Mouse (Mus musculus) spleen, postnatal 4 days (tissue): ENCODE results near the gene Ehbp1.

Experiments used
- DNase-seq, 2 experiments: peaks; one replicate each; pipeline ENCODE4 v3.0.0; 2022; ENCODE audit warnings: low spot score in 2 of 2

The Ehbp1 gene

DNA sequence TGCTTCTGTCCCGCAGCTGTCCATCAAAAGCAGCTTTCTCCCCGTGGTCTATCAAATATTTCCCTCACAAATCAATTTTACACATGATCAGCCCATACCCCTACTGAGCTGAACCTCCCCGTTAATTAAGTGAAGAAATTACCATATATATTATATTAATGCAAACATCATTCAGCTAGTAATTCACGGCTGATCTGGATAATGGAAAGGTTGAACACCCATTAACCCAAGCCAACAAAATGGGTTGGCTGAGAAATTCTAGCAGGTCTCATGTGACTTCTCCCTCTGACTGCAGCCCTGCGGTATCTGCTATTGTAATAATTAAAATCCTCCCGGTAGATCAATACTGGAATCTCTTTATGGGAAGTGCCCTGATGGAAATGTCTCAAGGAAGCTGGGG is 286.2 kb downstream of the Ehbp1 start:
- DNase-seq: no peak

DNA sequence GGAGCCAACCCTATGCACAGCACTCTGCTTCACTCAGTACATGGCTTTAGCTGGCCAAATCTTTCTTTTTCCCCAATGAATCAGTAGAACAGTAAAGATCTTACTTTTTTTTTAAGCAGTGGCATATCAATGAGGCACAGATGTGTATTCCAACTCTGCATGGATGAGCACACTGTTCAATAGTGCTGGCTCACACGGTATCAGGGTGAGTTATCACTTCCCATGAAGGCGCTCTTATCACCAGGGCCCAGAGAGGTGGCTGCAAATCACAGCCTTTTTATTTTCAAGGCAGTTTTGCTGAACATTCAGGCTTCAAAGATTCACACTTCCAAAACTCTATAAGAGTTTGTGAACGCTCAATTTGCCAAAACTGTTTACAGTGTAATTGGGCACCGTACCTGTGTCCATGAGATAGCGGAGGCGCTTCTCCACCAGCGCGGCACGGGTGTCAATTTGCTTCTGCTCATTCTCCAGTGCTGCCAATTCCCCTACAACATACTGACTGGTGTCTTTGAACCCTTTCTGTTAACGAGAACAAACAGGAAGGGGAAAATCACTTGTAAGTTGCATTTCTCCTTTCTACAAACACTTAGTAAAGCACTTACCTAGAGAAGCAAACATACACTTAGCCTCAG is 288.9 kb downstream of the Ehbp1 start:
- DNase-seq: no peak

DNA sequence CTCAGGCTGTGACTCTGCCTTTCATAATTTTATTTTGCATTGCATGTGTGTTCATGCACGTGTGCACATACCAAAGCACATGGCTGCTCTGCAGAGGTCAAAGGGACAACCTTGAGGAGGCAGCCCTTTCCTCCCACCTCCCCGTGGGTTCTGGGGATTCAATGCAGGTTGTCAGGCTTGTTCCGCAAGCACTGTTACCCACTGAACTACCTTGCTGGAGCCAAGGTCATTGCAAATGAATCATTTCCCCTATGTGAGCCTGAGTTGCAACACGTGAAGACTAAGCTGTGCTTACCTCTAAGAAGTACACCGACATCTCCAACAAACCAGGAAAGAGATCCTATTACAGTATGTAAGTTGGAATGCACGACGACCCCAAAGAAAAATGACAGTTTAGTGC is 291.2 kb downstream of the Ehbp1 start:
- DNase-seq: no peak

DNA sequence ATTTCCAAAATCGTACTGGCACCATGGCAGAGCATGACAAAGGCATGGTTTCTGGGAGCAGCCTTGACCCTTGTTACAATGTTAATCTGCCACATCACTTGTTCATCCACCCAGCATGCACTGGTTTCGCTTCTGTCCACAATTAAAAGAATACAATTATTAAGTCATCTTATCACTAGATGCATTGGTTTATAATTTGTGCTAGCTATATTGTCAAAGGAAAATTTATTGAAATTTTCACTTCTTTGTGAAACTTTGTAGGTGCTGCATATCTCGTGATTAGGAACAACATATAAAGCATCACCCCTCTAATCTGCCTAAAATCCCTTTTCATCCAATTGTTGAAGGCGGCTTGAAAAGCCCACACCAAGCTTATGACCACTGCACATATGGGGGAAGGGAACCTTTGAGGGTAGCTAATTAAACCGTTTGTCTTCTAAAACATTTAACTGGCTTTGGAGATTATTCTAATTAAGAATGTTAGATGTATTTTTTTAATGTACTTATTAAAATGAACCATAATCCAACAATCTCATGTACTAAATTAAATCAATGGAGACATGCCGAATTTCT is 302.2 kb downstream of the Ehbp1 start:
- no peak for DNase-seq

DNA sequence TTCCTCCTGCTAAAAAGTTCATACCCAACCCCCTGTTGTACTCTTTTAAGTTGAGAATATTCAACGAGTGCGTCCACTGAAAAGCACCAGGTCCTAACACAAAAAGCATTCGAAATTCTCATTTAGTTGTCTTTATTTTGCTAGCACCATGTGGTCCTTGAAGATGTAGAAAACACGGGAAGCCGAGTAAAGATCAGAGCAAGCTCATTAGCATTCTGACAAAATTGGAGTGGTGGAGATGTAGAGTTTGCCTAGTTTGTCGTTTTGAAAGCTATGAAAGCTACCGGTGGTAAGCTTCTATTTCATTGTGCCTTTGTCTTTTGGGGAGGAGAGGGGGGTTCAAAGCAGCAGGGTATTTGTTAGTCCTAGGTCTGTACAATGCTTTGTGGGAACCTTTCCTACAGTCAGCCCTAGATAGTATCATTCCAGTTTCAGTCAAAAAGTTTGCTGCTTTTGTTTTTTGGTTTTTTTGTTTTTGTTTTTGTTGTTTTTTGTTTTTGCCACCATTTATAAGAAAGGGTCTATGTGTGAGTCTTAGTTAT is 307.5 kb downstream of the Ehbp1 start:
- no peak for DNase-seq

DNA sequence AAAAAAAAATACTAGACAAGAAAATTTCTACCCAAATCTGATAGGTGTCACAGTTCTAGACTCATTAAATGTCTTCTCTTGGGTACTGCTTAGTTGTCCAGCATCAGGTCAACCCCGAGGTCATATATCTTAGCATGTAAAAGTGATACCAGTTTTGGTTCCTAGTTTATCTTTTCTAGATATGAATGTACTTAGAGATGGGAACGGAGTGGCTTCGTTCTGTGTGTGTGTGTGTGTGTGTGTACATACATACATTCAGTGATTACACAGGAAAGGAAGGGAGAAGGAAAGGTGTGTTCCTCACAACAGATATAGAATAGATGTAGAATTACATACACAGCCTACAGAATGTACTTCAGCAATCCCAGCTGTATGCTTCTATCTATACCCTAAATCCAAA is 308.5 kb downstream of the Ehbp1 start:
- no peak for DNase-seq

DNA sequence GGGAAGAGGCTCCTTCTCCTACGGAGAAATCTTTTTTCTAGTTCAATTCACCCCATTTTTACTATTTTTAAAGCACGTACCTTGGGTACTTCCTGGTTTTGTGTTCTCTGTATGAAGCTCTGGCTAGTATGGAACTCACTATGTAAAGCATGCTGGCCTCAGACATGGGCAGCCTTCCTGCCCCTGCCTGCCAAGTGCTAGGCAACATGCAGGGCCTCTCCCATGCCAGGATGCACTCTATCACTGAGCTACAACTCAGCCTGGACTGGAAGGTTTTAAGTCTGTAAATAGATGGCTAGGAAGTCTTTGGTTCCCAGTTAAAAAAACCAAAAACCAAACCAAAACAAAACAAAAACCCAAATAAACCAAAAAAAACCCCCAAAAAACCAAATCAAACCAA is 321.5 kb downstream of the Ehbp1 start:
- no peak for DNase-seq

DNA sequence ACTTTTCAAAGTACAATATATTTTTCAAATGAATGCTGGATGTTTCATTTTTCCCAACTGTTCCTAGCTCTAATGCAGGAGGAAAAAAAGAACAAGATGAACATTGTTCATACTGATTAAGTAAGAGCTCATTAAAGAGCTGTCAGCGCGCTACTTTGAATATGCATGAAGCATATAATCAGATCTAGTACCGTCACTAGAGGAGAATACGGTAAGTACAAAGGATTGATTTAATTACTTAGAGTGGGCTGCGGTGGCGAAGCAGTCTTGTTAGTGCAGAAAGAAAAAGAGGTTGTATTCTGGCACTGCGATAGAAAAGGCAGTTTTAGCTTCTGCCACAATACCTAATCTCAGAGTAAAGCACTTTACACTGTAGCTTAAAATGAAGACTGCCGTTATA is 324.6 kb downstream of the Ehbp1 start:
- no peak for DNase-seq

DNA sequence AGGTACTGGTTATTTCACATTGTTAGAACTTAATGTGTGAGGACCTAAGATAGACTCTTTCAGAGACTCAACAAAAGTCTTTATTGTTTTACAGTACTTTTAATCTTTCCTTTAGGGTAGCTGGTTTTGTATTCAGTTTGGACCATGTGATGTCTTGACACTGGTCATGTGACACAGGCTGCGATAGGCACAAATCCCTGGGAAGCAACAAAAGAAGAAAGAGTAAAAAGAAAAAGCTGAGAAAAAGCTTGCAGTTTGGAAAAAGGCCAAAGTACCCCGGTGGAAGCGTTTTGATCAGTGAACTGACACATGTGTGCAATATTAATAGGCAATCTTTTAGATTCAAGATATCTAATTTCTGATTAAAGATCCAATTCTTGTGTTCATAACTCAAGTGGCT is 325.8 kb downstream of the Ehbp1 start:
- no peak for DNase-seq

DNA sequence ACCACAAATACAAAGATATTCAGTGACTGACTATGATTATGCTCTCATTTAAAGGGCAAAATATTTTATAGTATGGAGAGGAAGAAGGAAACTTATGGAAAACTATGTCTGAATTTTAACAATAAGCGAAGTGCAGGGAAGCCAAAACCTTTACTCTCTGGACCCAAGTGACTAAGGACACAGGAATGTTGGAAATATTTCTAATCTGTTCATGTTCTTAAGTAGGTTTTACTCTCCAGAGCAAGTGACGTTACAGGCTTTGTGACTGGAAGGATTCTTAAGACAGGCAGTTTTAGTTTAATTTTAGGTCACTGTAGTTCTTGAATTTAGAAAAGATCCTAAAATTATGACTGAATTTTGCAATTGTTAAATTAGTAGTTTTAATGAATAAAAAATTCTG is 333.3 kb downstream of the Ehbp1 start:
- DNase-seq: no peak

DNA sequence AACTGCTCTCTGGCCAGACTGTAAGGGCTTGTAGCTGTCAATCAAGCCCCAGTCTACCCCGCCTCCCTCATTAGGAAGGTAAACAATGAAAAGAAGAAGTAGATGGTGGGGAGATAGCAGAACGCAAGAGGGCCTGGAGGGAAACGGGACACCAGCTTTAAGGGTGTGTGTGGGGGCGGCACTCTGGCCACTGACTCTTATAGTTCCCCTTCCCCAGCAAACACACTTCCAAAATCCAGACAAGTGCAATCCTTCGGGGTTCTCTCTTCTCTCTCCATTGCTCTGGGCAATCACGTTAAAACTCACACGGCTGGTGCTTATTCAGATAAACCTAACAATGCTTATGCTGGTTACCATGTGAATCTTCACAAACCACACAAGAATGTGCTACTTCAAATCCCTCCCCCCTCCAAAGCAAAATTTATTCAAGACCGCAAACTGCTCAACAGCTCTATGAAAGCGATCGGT is 333.9 kb downstream of the Ehbp1 start:
- DNase-seq: no peak

DNA sequence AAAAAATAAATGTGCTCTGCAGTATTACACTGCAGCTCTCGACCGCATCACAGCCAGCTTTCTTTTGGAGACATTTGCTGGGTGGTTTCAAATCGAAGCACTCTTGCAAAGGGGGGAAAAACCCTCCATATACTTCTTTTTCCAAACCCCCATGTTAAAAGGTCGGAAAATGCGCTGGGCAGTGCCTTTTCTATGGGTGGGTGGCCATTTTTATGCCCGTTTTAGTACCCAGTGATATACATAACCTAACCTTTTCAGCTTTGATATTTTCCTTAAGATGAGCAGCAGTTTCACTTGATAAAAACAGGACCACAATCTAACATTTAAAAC is 334.3 kb downstream of the Ehbp1 start:
- no peak for DNase-seq

DNA sequence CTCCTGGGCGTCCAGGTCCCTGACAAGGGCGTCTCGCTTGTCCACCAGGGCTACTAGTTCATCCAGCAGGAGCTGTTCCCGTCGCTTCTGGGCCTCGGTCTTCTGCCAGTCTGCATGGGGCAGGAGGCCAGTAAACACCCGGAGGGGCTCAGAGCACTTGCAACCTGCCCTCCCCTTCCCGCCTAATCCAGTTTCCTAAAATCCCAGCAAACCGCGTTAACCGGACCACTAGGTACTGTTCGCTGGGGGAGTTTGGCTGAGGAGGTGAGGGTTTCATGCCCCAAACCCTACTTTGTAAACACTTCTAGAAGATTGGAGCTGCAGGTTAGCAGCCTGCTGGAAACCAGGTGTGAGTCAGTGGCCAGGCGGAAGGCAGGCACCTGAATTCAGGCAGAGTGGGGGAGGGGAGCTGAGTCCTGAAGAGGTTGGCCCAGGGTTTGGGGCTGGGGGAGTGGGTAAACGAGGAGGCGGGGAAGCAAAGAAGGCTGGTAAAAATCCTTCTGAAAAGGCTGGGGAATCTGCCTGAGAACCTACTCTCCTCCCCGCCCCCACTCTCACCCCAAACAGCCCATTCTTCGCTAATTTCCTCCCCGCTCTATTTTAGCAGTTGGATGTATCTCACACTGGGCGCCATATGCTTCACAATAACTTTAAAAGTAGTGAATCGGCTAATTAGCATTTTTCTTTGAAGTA is 334.9 kb downstream of the Ehbp1 start:
- no peak for DNase-seq

DNA sequence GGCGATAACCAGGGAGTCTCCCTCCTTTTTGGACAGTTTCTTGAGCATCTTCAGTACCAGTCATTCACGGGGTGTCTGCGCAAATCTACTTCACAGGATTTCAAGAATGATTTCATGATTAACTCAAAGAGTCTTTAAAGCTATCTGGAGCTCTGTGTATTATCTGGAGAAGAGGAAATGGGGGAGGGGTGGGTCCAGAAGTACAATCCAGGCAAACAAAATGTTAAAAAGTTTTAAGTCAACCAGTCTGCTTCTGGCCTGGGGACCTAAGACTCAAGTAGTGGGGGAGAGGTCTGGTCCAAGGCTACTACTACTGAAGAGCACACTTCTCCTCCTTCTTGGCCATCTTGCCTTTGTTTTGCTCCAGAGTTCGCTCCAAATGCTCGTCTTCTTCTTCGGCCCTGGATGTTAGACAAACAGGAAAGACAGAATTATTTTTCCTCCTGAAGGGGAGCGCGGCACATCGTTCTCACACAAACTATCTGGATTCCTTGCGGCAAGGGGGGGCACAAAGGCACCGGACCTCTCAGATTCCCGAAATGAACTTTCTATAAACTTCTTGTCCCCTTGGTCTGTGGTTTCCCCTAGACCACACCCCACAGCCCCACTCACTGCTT is 335.5 kb downstream of the Ehbp1 start:
- no peak for DNase-seq

DNA sequence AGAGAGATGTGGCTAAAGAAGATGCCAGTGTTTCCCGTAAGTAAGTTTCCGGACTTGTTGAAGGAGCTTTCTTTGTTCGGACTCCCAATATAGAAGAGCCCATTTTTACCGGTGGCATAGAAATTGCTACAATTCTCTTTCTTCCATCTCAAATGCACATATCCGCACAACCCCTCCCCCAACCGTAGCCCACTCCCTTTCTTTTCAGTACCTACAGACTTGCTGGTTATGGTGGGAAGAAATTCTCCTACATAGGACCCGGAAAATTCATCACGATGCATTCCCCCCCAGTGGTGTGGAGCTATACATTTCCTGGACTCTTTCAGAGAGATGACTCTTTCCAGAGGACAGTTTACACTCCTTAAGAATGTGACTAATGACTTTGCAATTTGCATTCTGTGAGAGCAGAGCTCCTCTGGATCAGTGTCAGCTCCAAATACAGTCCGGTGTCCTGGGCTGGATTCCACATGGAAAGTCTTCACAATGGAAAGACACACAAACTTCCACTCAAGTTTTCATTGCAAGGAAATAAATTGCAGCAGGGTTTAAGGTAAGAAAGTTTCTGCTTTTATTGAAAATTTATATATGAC is 336.7 kb downstream of the Ehbp1 start:
- no peak for DNase-seq

DNA sequence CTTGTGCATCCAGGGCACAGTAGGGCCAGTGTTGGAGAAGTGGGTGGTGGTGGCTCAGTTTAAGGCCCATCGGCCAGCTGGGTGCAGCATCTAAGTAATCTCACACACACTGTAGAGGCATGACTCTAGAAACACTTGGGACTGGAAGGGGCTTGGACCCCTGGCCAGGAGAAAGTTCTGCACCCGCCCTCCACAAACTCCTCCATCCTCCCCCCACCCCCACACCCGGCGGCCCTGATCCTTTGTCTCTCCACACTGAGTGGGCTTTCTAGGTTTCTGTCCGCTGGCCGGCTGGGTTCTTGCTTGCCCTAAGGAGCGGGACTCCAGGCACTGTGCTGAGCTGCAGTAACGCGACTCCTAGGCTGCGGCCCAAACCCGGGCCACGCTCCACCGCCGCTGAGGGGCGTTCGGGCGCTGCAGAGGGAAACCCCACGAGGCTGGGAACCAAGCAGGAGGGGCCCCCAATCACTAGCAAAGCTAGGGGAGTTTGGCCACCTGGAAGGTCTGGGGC is 337.7 kb downstream of the Ehbp1 start:
- peak in 1 of 2 experiments; percentile 63 for DNase-seq

DNA sequence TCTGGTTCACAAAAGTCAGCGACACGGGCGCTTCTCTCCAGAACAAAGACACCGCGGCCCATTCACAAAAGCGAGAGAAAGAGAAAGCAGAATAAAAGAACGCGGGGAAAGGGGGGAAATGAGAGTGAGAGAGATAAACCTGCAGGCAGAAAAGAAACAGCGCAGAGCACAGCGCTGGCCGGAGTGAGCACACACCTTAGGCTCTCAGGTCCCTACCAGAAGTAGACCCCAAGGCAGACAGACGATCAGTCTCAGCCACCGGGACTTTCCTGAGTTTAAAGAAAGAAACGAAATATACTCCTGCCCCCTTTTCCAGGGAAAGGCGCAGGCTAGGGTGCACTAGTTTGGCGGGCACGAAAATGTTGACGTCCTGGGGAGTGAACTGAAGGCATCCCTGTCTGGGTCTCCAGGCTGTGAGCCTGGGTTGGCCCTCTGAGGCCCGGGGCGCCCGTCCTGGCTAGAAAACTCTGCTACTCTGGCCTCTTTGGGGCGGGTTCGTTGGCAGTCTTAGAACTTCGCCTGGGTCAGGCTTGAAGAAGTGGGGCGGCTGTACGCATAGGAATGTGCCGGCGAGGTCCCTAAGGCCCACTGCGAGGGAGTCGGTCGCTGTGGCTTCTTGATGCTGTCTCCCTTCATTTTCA is 338.6 kb downstream of the Ehbp1 start:
- no peak for DNase-seq

DNA sequence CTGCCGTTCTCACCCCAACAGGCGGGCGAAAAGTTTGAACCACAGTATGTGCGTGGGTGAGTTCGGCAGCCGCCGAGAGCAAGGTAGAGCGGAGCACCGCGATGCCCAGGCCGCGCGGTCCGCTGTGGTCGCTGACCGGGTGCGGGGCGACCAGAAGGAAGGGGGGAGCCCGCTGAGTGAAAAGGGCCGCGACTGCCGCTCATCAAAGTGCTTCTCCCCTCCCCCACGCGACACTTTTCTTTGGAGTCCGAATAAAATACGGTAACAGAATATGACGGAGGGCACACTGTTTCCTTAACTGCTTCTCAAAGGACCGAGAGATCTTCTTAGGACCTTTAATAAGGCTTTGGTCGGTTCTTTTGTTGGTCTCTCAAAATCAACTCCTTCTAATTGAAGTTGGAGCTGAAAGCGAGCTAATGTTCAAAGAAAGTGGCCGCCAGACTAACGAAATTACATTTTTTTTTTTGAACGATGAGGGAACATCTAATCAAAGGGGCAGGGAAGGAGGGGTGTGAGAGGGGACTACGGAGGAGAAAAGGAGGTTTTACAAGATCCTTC is 339.2 kb downstream of the Ehbp1 start, which contains the start of gene Otx1:
Gene Otx1, minus strand, starts transcription at position 115 of the 558 bp plus-strand sequence.
- DNase-seq: no peak

DNA sequence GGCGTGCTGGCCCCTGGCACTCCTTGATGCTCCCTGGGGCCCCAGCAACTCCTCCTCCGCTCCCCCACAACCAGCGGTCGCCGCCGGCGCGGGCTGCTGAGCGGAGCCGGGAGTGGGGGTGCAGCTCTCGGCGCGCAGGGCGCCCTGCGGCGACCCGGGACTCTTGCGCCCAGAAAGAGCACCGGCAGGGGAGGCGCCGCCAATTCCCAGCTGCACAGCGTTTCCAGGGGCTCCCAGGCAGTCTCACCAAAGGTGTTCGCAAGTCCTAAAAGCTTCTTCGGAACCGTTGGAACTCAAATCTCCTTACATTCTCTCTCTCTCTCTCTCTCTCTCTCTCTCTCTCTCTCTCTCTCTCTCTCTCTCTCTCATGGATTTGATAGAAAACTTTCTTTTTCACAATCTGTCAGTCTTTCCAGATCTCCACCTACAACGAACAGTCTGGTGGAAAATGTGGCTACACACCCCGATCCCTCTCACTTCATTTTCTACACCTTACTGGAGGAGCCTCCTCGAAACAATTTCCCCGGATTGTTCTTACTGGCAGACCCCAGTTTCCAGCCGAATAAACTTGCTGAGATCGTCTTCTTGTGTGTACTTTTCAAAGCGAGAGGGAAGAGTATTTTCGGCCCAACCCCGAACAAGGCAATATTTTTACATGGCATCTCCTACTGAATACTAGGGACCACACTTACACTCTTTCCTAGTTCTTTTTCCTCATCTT is 339.9 kb downstream of the Ehbp1 start:
- no peak for DNase-seq

DNA sequence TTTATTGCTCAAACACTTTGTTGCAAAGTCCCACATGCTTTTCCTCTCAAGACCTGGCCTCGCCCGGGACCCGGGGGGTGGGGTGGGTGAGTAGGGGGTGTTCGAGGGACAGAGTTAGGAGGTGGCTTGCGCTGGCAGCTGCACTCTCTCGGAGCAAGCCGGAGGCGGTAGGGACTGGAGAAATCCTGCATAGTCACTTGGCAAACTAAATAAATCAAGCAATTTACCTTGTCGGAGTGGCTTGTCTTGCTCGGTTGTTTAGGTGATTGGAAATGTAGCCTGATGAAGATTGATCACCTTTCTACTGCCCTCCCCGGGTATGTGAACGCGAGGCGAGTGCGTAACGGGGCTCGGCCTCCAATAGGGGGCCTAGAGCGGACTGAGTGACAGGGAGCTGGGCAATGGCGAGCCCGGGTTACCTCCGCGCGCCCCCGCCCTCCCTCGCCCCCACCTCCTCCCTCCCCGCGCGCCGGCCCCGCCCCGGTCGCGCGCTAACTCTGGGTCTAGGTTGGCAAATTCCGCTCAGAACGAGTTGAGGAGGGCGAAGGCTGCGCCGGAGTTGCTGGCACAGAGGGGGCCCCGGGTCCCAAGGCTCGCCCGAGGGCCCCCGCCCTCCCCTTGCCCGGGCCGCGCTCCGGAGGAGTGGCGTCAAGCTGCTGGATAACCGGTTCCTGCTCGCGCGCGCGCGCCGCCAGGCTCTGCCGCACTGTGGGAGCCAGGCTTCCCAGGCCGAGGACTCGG is 340.6 kb downstream of the Ehbp1 start:
- no peak for DNase-seq
